Mouse (Mus musculus) midbrain, embryonic 16.5 days (tissue): ENCODE results near the gene Grpel1. TPM values are rescaled to one million over a fixed set of nuclear protein-coding genes. Genes with fewer than 3 reads are reported as not detected.

ENCODE experiments used
- ATAC-seq: fragments of 200-750 bp; cut with Nextera tagmentation; 2 replicates; pipeline ENCODE4 v1.8.0; 2017; ENCODE audit warnings: moderate TSS enrichment
- H3K27ac ChIP-seq: fragments of 300-500 bp; sonication (generic); 2 replicates; pipeline ENCODE4 v1.5.1; 2014; ENCODE audit warnings: mild to moderate bottlenecking, low read length, mixed read lengths
- H3K27me3 ChIP-seq: fragments of 300-500 bp; sonication (generic); 2 replicates; pipeline ENCODE4 v1.6.1; 2014; ENCODE audit warnings: low read depth, low read length, mixed read lengths; ENCODE audit not compliant: control insufficient read depth, insufficient read depth
- H3K36me3 ChIP-seq: fragments of 300-500 bp; sonication (generic); 2 replicates; pipeline ENCODE4 v1.6.1; 2014; ENCODE audit warnings: mild to moderate bottlenecking, low read length, moderate library complexity, mixed read lengths; ENCODE audit not compliant: control insufficient read depth, insufficient read depth
- H3K4me1 ChIP-seq: fragments of 300-500 bp; sonication (generic); 2 replicates; pipeline ENCODE4 v1.6.1; 2014; ENCODE audit warnings: mild to moderate bottlenecking, low read length, mixed read lengths; ENCODE audit not compliant: control insufficient read depth, insufficient read depth
- H3K4me2 ChIP-seq: fragments of 300-500 bp; sonication (generic); 2 replicates; pipeline ENCODE4 v1.6.1; 2014; ENCODE audit warnings: mild to moderate bottlenecking, low read length, mixed read lengths
- H3K4me3 ChIP-seq: fragments of 300-500 bp; sonication (generic); 2 replicates; pipeline ENCODE4 v1.5.1; 2014; ENCODE audit warnings: low read depth, mild to moderate bottlenecking, low read length, moderate library complexity, mixed read lengths
- H3K9ac ChIP-seq: fragments of 300-500 bp; sonication (generic); 2 replicates; pipeline ENCODE4 v1.6.1; 2014; ENCODE audit warnings: low read depth, low read length, mixed read lengths
- H3K9me3 ChIP-seq: fragments of 300-500 bp; sonication (generic); replicated peaks from 2 replicates; pipeline ENCODE4 v1.6.1; 2014; ENCODE audit warnings: mild to moderate bottlenecking, low read length, mixed read lengths; ENCODE audit not compliant: control insufficient read depth, poor library complexity, severe bottlenecking
- WGBS: fragments of 180-500 bp; shearing (Covaris S2); extraction: QIAGEN DNeasy Blood & Tissue Kit; methylation state at CpG from one replicate; pipeline ENCODE4 v1.1.7; 2014; 5-methylcytosine and 5-hydroxymethylcytosine counted together
- polyA plus RNA-seq: library from polyadenylated mRNA; unstranded; fragments of >200 nt; fragmentation: Nextera tagmentation; extraction: Ambion mirVana; gene quantifications from 2 replicates; pipeline ENCODE4 v1.2.1, GENCODE M21; 2015

The Grpel1 gene
- polyA plus RNA-seq, 1 experiment from 2014 or later: 42.9 TPM

GRCm38 (mm10) chr5:36515126-36515525 is 50.3 kb downstream of the Grpel1 start:
- WGBS: 93% methylated on average over 1 of the region's 1 CpGs
- H3K4me3 ChIP-seq: no peak overlapping the region
- peaks cover 30% of the 10 kb centered on the region for H3K36me3 ChIP-seq
- H3K9me3 ChIP-seq: no peaks in the 10 kb centered on the region
- no peak for ATAC-seq
- no peak overlapping the region for H3K27ac ChIP-seq
- no peaks in the 10 kb centered on the region for H3K4me1 ChIP-seq
- H3K4me2 ChIP-seq: no peak overlapping the region
- no peak overlapping the region for H3K9ac ChIP-seq
- no peaks in the 10 kb centered on the region for H3K27me3 ChIP-seq

GRCm38 (mm10) chr5:36515558-36515957 is 50.8 kb downstream of the Grpel1 start:
- H3K9me3 ChIP-seq: no peaks in the 10 kb centered on the region
- no peak overlapping the region for H3K4me2 ChIP-seq
- H3K36me3 ChIP-seq: peaks cover 29% of the 10 kb centered on the region
- no peak overlapping the region for H3K4me3 ChIP-seq
- no peak for ATAC-seq
- no peaks in the 10 kb centered on the region for H3K4me1 ChIP-seq
- no peak overlapping the region for H3K27ac ChIP-seq
- no peaks in the 10 kb centered on the region for H3K27me3 ChIP-seq
- WGBS: 86% methylated on average over 5 of the region's 5 CpGs
- no peak overlapping the region for H3K9ac ChIP-seq

DNA sequence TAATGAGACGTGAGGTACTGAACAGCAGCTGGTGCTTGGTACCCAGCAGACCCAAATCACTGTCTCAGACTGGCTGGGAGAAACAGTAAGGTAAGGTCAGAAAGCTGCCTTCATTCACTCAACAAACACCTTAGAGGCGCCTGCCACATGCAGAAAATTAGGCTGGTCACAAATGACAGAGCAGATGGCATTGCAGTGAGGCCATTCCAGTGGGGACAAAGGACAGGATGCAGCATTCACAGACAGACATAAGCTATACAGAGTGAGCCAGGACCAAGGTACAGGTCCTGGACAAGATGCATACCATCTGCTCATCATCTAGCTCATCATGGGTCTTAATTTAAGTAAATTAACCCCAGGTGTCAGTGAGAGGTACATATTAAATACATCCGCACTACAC is 52.8 kb downstream of the Grpel1 start:
- 79% methylated on average over 3 of the region's 3 CpGs for WGBS
- no peak for ATAC-seq
- H3K9ac ChIP-seq: no peak overlapping the region
- H3K9me3 ChIP-seq: no peaks in the 10 kb centered on the region
- no peak overlapping the region for H3K4me3 ChIP-seq
- H3K27ac ChIP-seq: no peak overlapping the region
- H3K4me2 ChIP-seq: no peak overlapping the region
- peaks cover 29% of the 10 kb centered on the region for H3K36me3 ChIP-seq
- H3K27me3 ChIP-seq: no peaks in the 10 kb centered on the region
- no peaks in the 10 kb centered on the region for H3K4me1 ChIP-seq

- Histone ChIP-seq H3K4me2 (no peak overlapping the region), H3K9me3 (no peaks in the 10 kb centered on the region), H3K4me1 (no peaks in the 10 kb centered on the region), H3K36me3 (peaks cover 22% of the 10 kb centered on the region), H3K27ac (no peak overlapping the region), H3K4me3 (no peak overlapping the region), H3K9ac (no peak overlapping the region), H3K27me3 (no peaks in the 10 kb centered on the region)
- no peak for ATAC-seq
- WGBS: 63% methylated on average over 3 of the region's 3 CpGs
These were observed 55.0 kb downstream of the Grpel1 start for GRCm38 (mm10) chr5:36519751-36520150.

DNA sequence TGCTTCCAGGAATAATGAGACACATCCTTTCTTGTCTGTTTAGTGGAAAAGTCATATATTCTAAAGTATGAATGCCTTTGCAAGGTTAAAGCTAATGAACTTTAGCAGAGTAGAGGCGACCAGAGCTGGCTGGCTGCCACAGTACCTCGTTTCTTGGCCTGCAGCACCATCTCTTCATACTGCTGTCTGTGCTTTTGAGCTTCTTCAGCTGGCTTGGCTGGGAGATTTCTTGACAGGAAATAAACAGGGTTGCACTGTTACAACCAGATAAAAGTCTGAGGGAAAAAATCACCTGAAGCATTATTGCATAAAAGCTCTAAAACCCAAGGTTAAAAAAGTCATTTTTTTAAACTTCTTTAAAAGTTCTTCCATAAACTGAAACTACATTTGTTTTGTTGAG is 58.0 kb downstream of the Grpel1 start:
- Histone ChIP-seq H3K9ac (no peak overlapping the region), H3K4me1 (peaks cover 9% of the 10 kb centered on the region; the same call in 1 of the 2 replicates), H3K9me3 (no peaks in the 10 kb centered on the region), H3K36me3 (peaks cover 22% of the 10 kb centered on the region), H3K27me3 (no peaks in the 10 kb centered on the region), H3K27ac (no peak overlapping the region), H3K4me2 (no peak overlapping the region), H3K4me3 (no peak overlapping the region)
- ATAC-seq: no peak
- 80% methylated on average over 2 of the region's 2 CpGs for WGBS

GRCm38 (mm10) chr5:36523219-36523703 is 58.5 kb downstream of the Grpel1 start:
- Histone ChIP-seq H3K27me3 (no peaks in the 10 kb centered on the region), H3K36me3 (peaks cover 22% of the 10 kb centered on the region), H3K4me1 (peaks cover 14% of the 10 kb centered on the region; the same call in 1 of the 2 replicates), H3K27ac (no peak overlapping the region), H3K9me3 (no peaks in the 10 kb centered on the region), H3K9ac (no peak overlapping the region), H3K4me2 (no peak overlapping the region), H3K4me3 (no peak overlapping the region)
- 79% methylated on average over 5 of the region's 5 CpGs for WGBS
- no peak for ATAC-seq

Other genes with a start within 250 kb of the Grpel1 start
- gene Sorcs2, start 66.9 kb upstream of the Grpel1 start, polyA plus RNA-seq: 21.3 and 22.7 TPM in 2 replicates
- gene Tada2b, start 19.3 kb downstream of the Grpel1 start, polyA plus RNA-seq: 2.9 and 3.2 TPM in 2 replicates
- gene Ccdc96, start 19.6 kb downstream of the Grpel1 start, polyA plus RNA-seq: 3.8 and 4.3 TPM in 2 replicates
- 74.6 and 76.1 TPM in 2 replicates for gene Tbc1d14, start 128.3 kb downstream of the Grpel1 start, polyA plus RNA-seq
- 40.6 and 43.5 TPM in 2 replicates for gene D5Ertd579e, start 231.0 kb downstream of the Grpel1 start, polyA plus RNA-seq